Mouse (Mus musculus) c-Kit-positive CD71-negative TER-119-negative erythroid progenitor cells, embryonic 14.5 days (primary cell): ENCODE measurements around the gene Palld.

Experiments used
- DNase-seq: peaks from one replicate; pipeline ENCODE4 v3.0.0-alpha.2; 2013; ENCODE audit warnings: low read depth

Palld gene

GRCm38 (mm10) chr8:61586529-61586928 is 316.0 kb downstream of the Palld start:
- DNase-seq, result no peak

- DNase-seq, result no peak
These were observed 316.7 kb downstream of the Palld start for GRCm38 (mm10) chr8:61585746-61586145.

- DNase-seq, result no peak
These were observed 317.6 kb downstream of the Palld start for GRCm38 (mm10) chr8:61584714-61585383.

GRCm38 (mm10) chr8:61582547-61582946 is 319.9 kb downstream of the Palld start:
- DNase-seq, result no peak

- DNase-seq, result no peak
These were observed 321.2 kb downstream of the Palld start for GRCm38 (mm10) chr8:61581259-61581658.

- no peak for DNase-seq
These were observed 322.7 kb downstream of the Palld start for GRCm38 (mm10) chr8:61579831-61580230.

GRCm38 (mm10) chr8:61578754-61579153 is 323.7 kb downstream of the Palld start:
- no peak for DNase-seq

GRCm38 (mm10) chr8:61575096-61575653 is 327.3 kb downstream of the Palld start:
- no peak for DNase-seq

- DNase-seq, result no peak
These were observed 328.0 kb downstream of the Palld start for GRCm38 (mm10) chr8:61574526-61574925.

- DNase-seq, result no peak
These were observed 329.1 kb downstream of the Palld start for GRCm38 (mm10) chr8:61573179-61573937.

GRCm38 (mm10) chr8:61572697-61573096 is 329.8 kb downstream of the Palld start:
- no peak for DNase-seq

GRCm38 (mm10) chr8:61570637-61571036 is 331.9 kb downstream of the Palld start:
- no peak for DNase-seq

- DNase-seq, result no peak
These were observed 332.8 kb downstream of the Palld start for GRCm38 (mm10) chr8:61569721-61570120.

- no peak for DNase-seq
These were observed 333.3 kb downstream of the Palld start for GRCm38 (mm10) chr8:61569211-61569610.

- DNase-seq, result no peak
These were observed 339.1 kb downstream of the Palld start for GRCm38 (mm10) chr8:61563378-61563777.

GRCm38 (mm10) chr8:61562626-61563025 is 339.9 kb downstream of the Palld start:
- DNase-seq, result no peak

- DNase-seq, result no peak
These were observed 341.3 kb downstream of the Palld start for GRCm38 (mm10) chr8:61561220-61561619.

GRCm38 (mm10) chr8:61559979-61560378 is 342.5 kb downstream of the Palld start:
- DNase-seq, result no peak

GRCm38 (mm10) chr8:61559450-61559849 is 343.0 kb downstream of the Palld start:
- no peak for DNase-seq

- no peak for DNase-seq
These were observed 344.2 kb downstream of the Palld start for GRCm38 (mm10) chr8:61558051-61558846.

- no peak for DNase-seq
These were observed 345.5 kb downstream of the Palld start for GRCm38 (mm10) chr8:61557036-61557435.

- no peak for DNase-seq
These were observed 346.3 kb downstream of the Palld start for GRCm38 (mm10) chr8:61556219-61556618.
